Mouse (Mus musculus) gastrocnemius, postnatal 10 days (tissue): ENCODE measurements around the gene Zmynd8. TPM values are rescaled to one million over a fixed set of nuclear protein-coding genes. Genes with fewer than 3 reads are reported as not detected.

Source experiments
- DNase-seq: peaks from one replicate; pipeline ENCODE4 v3.0.0; 2021; ENCODE audit warnings: mixed read lengths
- total RNA-seq, 2 experiments: library from RNA; stranded (reverse); gene quantifications; 2 replicates each; pipeline ENCODE4 v1.2.3; 2021

Gene Zmynd8
- total RNA-seq, 2 experiments from 2014 or later = 29.6 to 30.4 TPM

GRCm38 (mm10) chr2:165899474-165899873, 658 bp upstream of the Zmynd8 start:
- DNase-seq = no peak

- DNase-seq = no peak
Observed at GRCm38 (mm10) chr2:165896171-165896570, 2.6 kb downstream of the Zmynd8 start.

- DNase-seq = no peak
Observed at GRCm38 (mm10) chr2:165895687-165896086, 3.1 kb downstream of the Zmynd8 start.

- no peak for DNase-seq
Observed at GRCm38 (mm10) chr2:165894533-165894932, 4.3 kb downstream of the Zmynd8 start.

GRCm38 (mm10) chr2:165893232-165893631, 5.6 kb downstream of the Zmynd8 start:
- DNase-seq = no peak

GRCm38 (mm10) chr2:165892626-165893025, 6.2 kb downstream of the Zmynd8 start:
- DNase-seq = no peak

- no peak for DNase-seq
Observed at GRCm38 (mm10) chr2:165890401-165890800, 8.4 kb downstream of the Zmynd8 start.

GRCm38 (mm10) chr2:165889874-165890273, 8.9 kb downstream of the Zmynd8 start:
- no peak for DNase-seq

GRCm38 (mm10) chr2:165889266-165889665, 9.6 kb downstream of the Zmynd8 start:
- DNase-seq = no peak

- DNase-seq = no peak
Observed at GRCm38 (mm10) chr2:165888813-165889221, 10.0 kb downstream of the Zmynd8 start.

- peak; percentile 81 for DNase-seq
Observed at GRCm38 (mm10) chr2:165888396-165888795, 10.4 kb downstream of the Zmynd8 start.

GRCm38 (mm10) chr2:165886857-165887628, 11.8 kb downstream of the Zmynd8 start:
- peak; percentile 28 for DNase-seq

- peak; percentile 32 for DNase-seq
Observed at GRCm38 (mm10) chr2:165886482-165886856, 12.3 kb downstream of the Zmynd8 start.

- no peak for DNase-seq
Observed at GRCm38 (mm10) chr2:165885951-165886320, 12.9 kb downstream of the Zmynd8 start.

GRCm38 (mm10) chr2:165885225-165885950, 13.4 kb downstream of the Zmynd8 start:
- peak; percentile 47 for DNase-seq

- DNase-seq = peak; percentile 84
Observed at GRCm38 (mm10) chr2:165884577-165885224, 14.1 kb downstream of the Zmynd8 start.

- peak; percentile 30 for DNase-seq
Observed at GRCm38 (mm10) chr2:165883846-165884576, 14.8 kb downstream of the Zmynd8 start.

- DNase-seq = no peak
Observed at GRCm38 (mm10) chr2:165883006-165883405, 15.8 kb downstream of the Zmynd8 start.

GRCm38 (mm10) chr2:165881585-165882431, 17.0 kb downstream of the Zmynd8 start:
- no peak for DNase-seq

GRCm38 (mm10) chr2:165881220-165881584, 17.6 kb downstream of the Zmynd8 start:
- DNase-seq = no peak

- DNase-seq = peak; percentile 73
Observed at GRCm38 (mm10) chr2:165880501-165881182, 18.2 kb downstream of the Zmynd8 start.
